Mouse (Mus musculus) cortical plate, adult 2 months (tissue): ENCODE measurements at regions not wholly inside any gene's neighbourhood (a gene's known extent, or its start where the extent isn't known, plus 50 kb on each side); places are given as distances from the start of the nearest gene placed in this dataset.

Experiments used
- H3K27ac ChIP-seq: fragments of 200-500 bp; 2 replicates; pipeline ENCODE4 v1.5.1; 2012; ENCODE audit warnings: low read length, control low read depth, inconsistent platforms; ENCODE audit not compliant: insufficient read depth
- H3K4me1 ChIP-seq: fragments of 200-500 bp; 2 replicates; pipeline ENCODE4 v1.6.1; 2011; ENCODE audit warnings: low read length; ENCODE audit not compliant: control insufficient read depth, insufficient read depth
- H3K4me3 ChIP-seq: fragments of 200-500 bp; 2 replicates; pipeline ENCODE4 v1.5.1; 2011; ENCODE audit warnings: mild to moderate bottlenecking, low read length, control low read depth; ENCODE audit not compliant: insufficient read depth
- CTCF ChIP-seq: fragments of 200-500 bp; IDR thresholded peaks from 2 replicates; pipeline ENCODE4 v1.5.1; 2011; ENCODE audit warnings: mild to moderate bottlenecking, control low read depth, low read length; ENCODE audit not compliant: insufficient read depth; ENCODE audit errors: extremely low read depth
- POLR2A ChIP-seq: fragments of 200-500 bp; IDR thresholded peaks from 2 replicates; pipeline ENCODE4 v1.6.1; 2011; ENCODE audit warnings: mild to moderate bottlenecking, low read length, control low read depth; ENCODE audit not compliant: insufficient read depth; ENCODE audit errors: extremely low read depth

GRCm38 (mm10) chr3:18295921-18296320 lies 347.7 kb downstream of the Cypt12 start:
- Histone ChIP-seq H3K27ac (no peak overlapping the region), H3K4me1 (no peaks in the 10 kb centered on the region), H3K4me3 (no peak overlapping the region)
- TF ChIP-seq CTCF (no peak), POLR2A (no peak)

- TF ChIP-seq CTCF (no peak), POLR2A (no peak)
- Histone ChIP-seq H3K27ac (no peak overlapping the region), H3K4me1 (no peaks in the 10 kb centered on the region), H3K4me3 (no peak overlapping the region)
These were observed 350.5 kb downstream of the Cypt12 start for GRCm38 (mm10) chr3:18298699-18299098.

GRCm38 (mm10) chr3:18299502-18299901 lies 351.3 kb downstream of the Cypt12 start:
- Histone ChIP-seq H3K4me1 (no peaks in the 10 kb centered on the region), H3K27ac (no peak overlapping the region)
- no peak for TF ChIP-seq POLR2A
- no peak for TF ChIP-seq CTCF

GRCm38 (mm10) chr3:18319433-18319832 lies 371.2 kb downstream of the Cypt12 start:
- no peak overlapping the region for H3K27ac ChIP-seq
- no peak for TF ChIP-seq POLR2A
- no peak for TF ChIP-seq CTCF

More at GRCm38 (mm10) chr3:18299502-18299901, 351.3 kb downstream of the Cypt12 start:
- H3K4me3 ChIP-seq: no peak overlapping the region

GRCm38 (mm10) chr3:18333182-18333581 lies 385.0 kb downstream of the Cypt12 start:
- TF ChIP-seq POLR2A: no peak
- no peak for TF ChIP-seq CTCF
- H3K27ac ChIP-seq: no peak overlapping the region
- H3K4me3 ChIP-seq: no peak overlapping the region
- no peaks in the 10 kb centered on the region for H3K4me1 ChIP-seq

More at GRCm38 (mm10) chr3:18319433-18319832, 371.2 kb downstream of the Cypt12 start:
- Histone ChIP-seq H3K4me3 (no peak overlapping the region), H3K4me1 (no peaks in the 10 kb centered on the region)

- no peaks in the 10 kb centered on the region for H3K4me1 ChIP-seq
- H3K4me3 ChIP-seq: no peak overlapping the region
- no peak for TF ChIP-seq CTCF
- no peak for TF ChIP-seq POLR2A
- H3K27ac ChIP-seq: no peak overlapping the region
These were observed 391.0 kb downstream of the Cypt12 start for GRCm38 (mm10) chr3:18339189-18339588.

- TF ChIP-seq CTCF: no peak
- TF ChIP-seq POLR2A: no peak
- Histone ChIP-seq H3K27ac (no peak overlapping the region), H3K4me3 (no peak overlapping the region), H3K4me1 (no peaks in the 10 kb centered on the region)
These were observed 393.5 kb downstream of the Cypt12 start for GRCm38 (mm10) chr3:18341757-18342156.

- TF ChIP-seq POLR2A: no peak
- no peak for TF ChIP-seq CTCF
- H3K4me3 ChIP-seq: no peak overlapping the region
- H3K27ac ChIP-seq: no peak overlapping the region
- H3K4me1 ChIP-seq: no peaks in the 10 kb centered on the region
These were observed 430.1 kb downstream of the Cypt12 start for GRCm38 (mm10) chr3:18378014-18379005.

- H3K27ac ChIP-seq: no peak overlapping the region; the same call in 1 of the 2 replicates
- no peaks in the 10 kb centered on the region for H3K4me1 ChIP-seq
- TF ChIP-seq POLR2A: no peak
- no peak for TF ChIP-seq CTCF
- H3K4me3 ChIP-seq: no peak overlapping the region
These were observed 473.8 kb downstream of the Cypt12 start for GRCm38 (mm10) chr3:18421886-18422575.

GRCm38 (mm10) chr3:18428908-18429307 lies 480.7 kb downstream of the Cypt12 start:
- Histone ChIP-seq H3K4me3 (no peak overlapping the region), H3K4me1 (no peaks in the 10 kb centered on the region), H3K27ac (no peak overlapping the region)
- TF ChIP-seq CTCF (no peak), POLR2A (no peak)
